Mouse (Mus musculus) stomach, embryonic 15.5 days (tissue): ENCODE data around the gene Ppm1h. TPM values are rescaled to one million over a fixed set of nuclear protein-coding genes. Genes with fewer than 3 reads are reported as not detected.

ENCODE experiments used
- microRNA counts: library from miRNA; unstranded; fragments of <30 nt; microRNA quantifications from one replicate; lab custom pipeline; 2016
- microRNA-seq: library from miRNA; unstranded; fragments of <30 nt; microRNA quantifications from one replicate; pipeline ENCODE4, GENCODE M21; 2016
- polyA plus RNA-seq: library from polyadenylated mRNA; unstranded; fragments of >200 nt; fragmentation: Nextera tagmentation; extraction: Ambion mirVana; gene quantifications from 2 replicates; pipeline ENCODE4 v1.2.1, GENCODE M21; 2015

Ppm1h gene
- polyA plus RNA-seq, 1 experiment from 2014 or later, result 13.2 TPM

MicroRNAs encoded within 50 kb of the gene (microRNA counts, 519-probe panel; counts per million panel counts)
- microRNA mmu-let-7i (lab: Ali Mortazavi, UCI), result 4,375 counts per million, percentile 98 among the panel's probes with 10 or more counts

Small RNAs within 50 kb of the gene (microRNA-seq; reads per million reads assigned to microRNA genes)
- gene Mir6412 (not detected), gene Mir8104 (not detected), gene Mirlet7i (65,561 reads per million, percentile 99 among the genes with 10 or more reads in this experiment)

Other genes starting within 250 kb of the Ppm1h start
- 11.8 and 13.5 TPM in 2 replicates for gene Avpr1a, start 230.3 kb upstream of the Ppm1h start, polyA plus RNA-seq